Mouse (Mus musculus) WW6 (cell line): ENCODE data around the gene Mettl18.
"Not testable (repeated sequence)": the region's sequence is repeated elsewhere in the genome, so short reads cannot be mapped to it uniquely, and the experiment has no call there.

ENCODE experiments used
- DNase-seq: peaks from one replicate; pipeline ENCODE4 v3.0.0-alpha.2; 2013; ENCODE audit warnings: low read depth, low spot score

Gene Mettl18

GRCm38 (mm10) chr1:163994721-163995608, at the start of gene Mettl18, which contains the start of gene BC055324:
Gene Mettl18 (plus strand): TSS chr1:163994889.
Gene BC055324 (minus strand): TSS chr1:163994796.
- DNase-seq, result peak; percentile 86

GRCm38 (mm10) chr1:163953396-163953795, 41.3 kb upstream of the Mettl18 start:
- DNase-seq, result no peak

DNA sequence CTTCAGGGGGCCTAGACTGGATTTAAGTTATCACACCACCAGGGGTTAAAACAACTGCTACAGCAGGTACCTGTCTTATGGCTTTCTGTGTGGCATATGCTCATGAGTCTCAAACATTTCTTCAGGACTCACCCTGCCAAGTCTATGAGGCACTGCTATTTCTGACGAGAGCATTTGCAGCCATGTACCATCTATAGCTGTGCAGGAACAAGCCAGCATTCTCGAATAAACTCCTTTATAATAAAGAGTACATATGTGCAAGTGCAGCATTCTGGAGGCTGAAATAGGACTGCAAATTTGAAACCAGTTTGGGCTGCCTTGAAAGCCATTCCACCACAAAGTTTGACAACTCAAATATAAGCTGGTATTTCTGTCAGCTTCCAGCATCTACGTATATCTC, 36.7 kb upstream of the Mettl18 start:
- no peak for DNase-seq

DNA sequence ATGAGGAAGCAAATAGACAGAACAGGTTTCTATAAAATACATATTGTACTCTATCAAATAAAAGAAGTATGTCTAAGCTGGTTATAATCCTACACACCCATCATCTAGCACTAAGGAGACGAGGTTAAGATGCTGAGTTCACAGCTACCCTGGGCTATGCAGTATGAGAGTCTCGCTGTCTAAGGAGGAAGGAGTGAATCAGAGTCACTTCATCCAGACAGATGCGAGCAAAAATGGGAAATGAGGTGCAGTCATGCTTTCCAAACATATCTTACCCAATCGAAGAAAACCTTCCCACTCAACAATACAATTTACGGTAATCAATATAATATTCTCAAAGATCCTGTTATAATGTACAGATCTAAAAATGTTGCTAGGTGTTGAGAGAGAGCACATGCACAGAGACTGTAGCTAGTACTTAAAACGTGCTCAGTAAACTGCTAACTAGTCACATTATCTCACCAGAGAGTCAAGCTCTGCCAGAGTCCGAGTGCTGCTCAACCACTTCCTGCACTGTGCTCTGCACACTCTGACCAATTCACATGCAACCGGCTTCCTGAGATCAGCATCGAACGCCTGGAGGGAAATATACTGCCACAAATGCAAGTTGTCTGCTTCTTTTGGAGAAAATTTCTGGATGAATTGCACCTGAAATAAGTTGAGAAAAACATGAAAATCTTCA, 30.5 kb upstream of the Mettl18 start:
- no peak for DNase-seq

DNA sequence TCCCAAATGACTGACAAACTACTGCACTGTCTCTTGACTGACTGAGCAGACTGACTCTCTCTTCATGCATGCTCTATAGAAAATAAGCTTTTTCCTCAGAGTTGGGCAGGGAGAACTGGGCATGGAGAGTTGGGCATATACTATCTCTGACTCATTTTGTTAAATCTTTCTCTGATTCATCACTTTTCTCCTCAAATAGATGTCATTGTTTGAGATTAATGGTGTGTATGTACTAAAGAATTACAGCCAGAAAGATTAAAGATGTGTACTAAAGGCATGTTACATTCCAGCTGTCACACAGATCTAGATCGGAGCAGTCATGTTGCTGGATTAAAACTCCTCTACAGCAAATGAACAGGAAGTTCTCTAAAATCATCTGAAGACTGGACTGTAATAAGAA, 20.2 kb upstream of the Mettl18 start:
- DNase-seq, result no peak

DNA sequence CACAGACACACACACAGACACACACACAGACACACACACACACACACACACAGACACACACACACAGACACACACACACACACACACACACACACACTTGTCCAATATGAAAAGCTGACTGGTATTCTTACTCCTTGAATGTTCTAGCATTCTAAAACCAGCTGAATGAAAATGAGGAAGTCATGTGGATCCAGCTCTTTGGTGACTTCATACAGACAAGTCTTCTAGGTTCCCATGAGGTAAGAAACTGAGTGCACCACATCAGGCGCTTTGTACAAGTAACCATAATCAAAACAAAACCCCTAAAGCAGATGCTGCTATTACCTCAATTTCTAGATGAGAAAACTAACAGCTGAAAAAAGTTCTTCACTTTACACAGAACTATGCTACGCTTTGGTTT, 19.6 kb upstream of the Mettl18 start:
- no peak for DNase-seq

- no peak for DNase-seq
Measured at GRCm38 (mm10) chr1:163976515-163976914, 18.2 kb upstream of the Mettl18 start.

GRCm38 (mm10) chr1:163992371-163992770, 2.3 kb upstream of the Mettl18 start:
- DNase-seq, result no peak

DNA sequence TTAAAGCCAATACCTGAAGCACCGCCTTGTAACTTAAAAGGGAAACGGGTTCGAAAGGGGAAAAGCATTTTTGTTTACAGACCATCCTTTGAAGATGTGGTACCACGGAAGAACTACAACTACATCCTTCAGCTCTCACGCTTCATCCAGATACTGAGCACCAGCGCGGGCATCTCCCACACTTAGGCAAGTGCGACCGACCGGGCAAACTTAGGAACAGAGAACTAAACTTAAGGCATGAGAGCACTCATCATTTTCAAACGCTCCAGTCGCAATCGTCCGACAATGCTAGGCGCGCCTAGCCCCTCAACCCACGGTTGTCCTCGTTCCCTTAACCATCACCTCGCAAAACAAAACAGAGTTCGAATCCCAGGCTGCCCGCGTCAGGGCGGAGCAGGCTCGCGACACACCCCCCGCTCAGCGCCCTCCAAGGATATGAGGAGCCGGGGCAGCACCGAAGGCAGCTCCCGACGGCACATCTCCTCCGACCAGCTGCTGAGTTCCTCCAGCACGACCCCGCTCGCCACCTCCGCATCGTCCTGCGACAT, 442 bp upstream of the Mettl18 start:
- DNase-seq, result no peak

GRCm38 (mm10) chr1:163995609-163995913, 872 bp downstream of the Mettl18 start:
- DNase-seq, result no peak

GRCm38 (mm10) chr1:164001831-164002452, 7.3 kb downstream of the Mettl18 start:
- DNase-seq, result no peak

GRCm38 (mm10) chr1:164004311-164004710, 9.6 kb downstream of the Mettl18 start:
- no peak for DNase-seq

DNA sequence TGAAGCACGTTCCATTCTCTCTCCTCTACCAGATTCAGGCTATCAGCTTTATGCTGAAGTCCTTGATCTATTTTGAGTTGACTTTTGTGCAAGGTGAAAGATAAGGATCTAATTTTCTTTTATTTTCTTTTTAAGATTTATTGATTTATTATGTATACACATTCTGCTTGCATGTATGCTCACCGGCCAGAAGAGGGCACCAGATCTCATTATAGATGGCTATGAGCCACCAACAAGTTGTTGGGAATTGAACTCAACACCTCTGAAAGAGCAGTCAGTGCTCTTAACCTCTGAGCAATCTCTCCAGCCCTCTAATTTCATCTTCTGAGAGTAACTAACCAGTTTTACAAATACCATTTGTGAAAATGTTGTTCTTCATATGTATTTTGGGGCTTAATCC, 14.5 kb downstream of the Mettl18 start:
- no peak for DNase-seq

DNA sequence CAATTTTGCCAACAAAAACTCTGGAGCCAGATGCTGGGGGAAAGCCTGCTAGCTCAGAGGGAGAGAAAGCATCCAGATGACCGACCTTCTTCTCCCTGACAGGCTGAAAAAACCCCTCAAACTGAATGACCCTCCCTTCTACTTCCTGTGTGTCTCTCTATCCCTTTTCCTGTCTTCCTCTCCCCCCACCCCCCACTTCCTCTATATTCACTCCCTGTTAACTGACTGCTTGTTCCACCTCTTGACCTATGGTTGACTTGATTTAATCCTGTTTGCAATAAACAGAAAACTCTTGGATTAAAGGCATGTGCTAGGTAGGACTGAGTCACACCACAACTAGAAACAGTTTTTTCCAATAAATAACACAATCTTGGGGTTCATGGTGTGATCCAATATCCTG, 19.9 kb downstream of the Mettl18 start:
- no peak for DNase-seq

DNA sequence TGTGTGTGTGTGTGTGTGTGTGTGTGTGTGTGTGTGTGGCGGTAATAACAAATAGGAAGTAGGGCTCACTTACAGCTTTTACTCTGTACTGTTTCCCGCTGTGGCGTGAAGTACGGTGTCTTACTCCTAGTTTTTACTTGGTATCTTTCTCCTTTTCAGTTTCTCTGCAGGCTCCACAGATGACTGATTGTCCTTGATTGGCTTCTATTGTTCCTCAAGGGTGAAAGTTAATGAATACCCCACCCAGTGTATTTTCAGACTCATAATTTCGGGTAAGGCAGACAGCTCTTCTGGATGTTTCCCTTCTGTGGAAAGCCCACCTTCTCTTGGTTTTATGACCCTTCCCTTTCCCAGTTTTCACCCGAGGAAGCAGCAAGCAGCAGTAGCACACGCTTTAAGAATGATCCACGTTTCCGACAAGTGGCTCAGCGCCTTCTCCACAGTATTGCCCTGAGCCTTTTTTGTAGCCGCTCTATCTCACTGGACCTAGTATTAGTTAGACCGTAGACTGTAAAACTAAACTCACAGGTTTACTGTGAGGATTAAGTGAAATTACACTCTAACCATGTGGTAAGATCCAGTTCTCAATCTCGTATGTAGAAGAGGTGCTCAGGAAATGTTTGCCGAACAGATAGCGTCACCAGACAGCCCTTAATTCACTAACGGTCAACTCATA, 23.7 kb downstream of the Mettl18 start:
- no peak for DNase-seq

DNA sequence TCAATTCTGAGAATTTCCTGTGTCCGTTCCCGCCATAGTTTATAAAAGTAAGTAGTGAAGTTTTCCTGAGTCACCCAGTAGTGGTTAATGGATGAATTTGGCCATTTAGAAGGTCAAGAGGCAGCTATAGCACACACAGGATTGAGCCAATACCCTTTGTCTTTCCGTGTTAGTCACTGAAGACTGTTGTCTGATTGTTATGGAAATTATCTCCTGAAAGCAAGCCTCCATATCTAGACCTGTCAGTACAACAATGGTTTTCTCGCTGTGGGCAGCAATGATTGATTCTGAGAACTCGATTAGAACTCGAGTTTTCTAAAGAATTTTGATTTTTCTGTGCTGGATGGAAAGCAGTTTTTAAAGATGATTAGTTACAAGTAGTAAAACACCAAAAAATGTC, 25.1 kb downstream of the Mettl18 start:
- DNase-seq, result no peak

- not testable (repeated sequence) for DNase-seq
Measured at GRCm38 (mm10) chr1:164020746-164021145, 26.1 kb downstream of the Mettl18 start.

GRCm38 (mm10) chr1:164022106-164022505, 27.4 kb downstream of the Mettl18 start:
- not testable (repeated sequence) for DNase-seq

- DNase-seq, result no peak
Measured at GRCm38 (mm10) chr1:164025685-164026084, 31.0 kb downstream of the Mettl18 start.

DNA sequence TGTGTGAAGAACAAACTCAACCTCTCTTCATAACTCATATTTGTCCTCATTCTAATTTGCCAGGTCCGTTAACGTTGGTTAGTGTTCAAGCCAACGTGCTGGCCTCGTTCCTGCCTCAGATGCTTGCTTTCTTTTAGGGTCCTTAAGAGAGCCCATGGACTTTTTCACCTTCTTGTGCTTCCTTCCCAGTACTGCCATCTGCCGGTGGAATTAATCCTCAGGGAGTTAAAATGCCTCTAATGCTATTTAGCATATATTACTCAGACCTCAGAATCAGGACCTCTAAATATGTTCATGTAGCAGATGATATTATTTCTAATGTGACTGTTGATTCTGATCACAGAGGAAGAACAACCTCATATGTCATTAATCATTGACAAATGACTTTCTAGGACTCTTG, 32.7 kb downstream of the Mettl18 start:
- DNase-seq, result no peak

DNA sequence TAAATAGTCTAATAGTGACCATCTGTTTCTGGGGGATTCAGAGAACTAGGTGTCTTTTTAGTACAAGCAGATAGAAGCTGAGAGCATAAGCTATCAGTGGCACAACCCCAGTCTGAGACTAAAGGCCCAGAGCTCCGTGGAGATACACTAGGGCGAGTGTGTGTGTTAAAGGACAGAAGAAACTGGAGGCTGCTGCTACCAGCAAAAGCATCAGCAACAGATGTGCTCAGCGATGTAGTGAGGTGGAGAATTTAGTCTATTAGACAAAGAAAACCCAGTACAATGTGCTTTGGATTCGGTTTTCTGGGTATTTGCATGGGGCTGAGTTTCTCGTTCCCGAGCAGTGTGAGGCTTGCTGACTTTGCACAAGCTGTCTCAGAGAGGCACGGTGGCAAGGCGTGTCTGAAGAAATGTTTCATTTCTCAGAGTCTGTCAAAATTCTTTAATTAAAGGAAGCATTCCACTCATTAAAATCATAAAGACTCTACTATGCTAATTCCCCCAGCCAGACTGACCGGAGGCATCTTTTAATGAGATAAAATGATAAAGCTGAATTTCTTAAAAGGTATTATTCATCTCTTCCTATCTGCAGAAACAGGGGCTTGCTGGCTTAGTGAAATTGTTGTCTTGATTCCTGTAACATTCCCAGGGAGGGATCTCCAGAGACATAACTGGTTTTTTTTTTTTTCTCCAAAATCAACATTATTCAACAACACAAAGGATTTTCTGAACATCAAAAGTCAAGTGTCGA, 45.9 kb downstream of the Mettl18 start:
- no peak for DNase-seq
